Comparison of ENCODE assay signal across 20 mouse cellular contexts in the genomic region with DNA sequence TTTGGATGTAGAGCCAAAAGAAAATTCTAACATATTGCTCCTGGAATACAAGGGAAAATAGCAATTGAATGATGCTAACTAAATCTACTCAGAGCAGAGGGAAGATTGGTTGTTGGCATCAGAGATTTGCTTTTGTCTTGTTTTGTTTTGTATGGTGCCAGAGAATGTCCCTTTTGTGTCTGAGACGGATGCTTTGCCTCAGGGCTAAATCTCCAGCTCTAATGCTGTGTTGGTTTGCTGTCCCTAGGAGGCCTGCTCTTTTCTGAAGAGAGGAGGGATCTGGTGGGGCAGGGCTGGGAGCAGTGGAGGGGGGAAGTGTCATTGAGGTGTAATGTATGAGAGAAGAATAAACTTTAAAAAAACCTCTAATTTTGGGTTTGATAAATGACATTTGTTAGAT. TPM values are rescaled to one million over a fixed set of nuclear protein-coding genes. Genes with fewer than 3 reads are reported as not detected.
DNase-seq lines count a peak whose midpoint lies in the region; ATAC-seq and TF ChIP-seq lines count a peak whose summit lies in the region.
"Had no signal": no experiment of that assay in that cellular context is flagged by ENCODE, and none has a peak within 500 bp of the region (broad histone marks: within the 10 kb centered on the region; RNA-seq: fewer than 3 reads in every experiment).

No protein-coding gene starts in this region.

- no peak for TF ChIP-seq POLR2A in lung, adult 2 months (IDR thresholded peaks at IDR 0.05; ENCODE audit: borderline replicate concordance, extremely low read depth, low read depth, low read length)

- peaks cover 9% of the 10 kb centered on the region for H3K9me3 ChIP-seq in forebrain, embryonic 10.5 days
- H3K9me3 ChIP-seq in forebrain, embryonic 13.5 days (replicated peaks) = no peaks in the 10 kb centered on the region
- 0 out of 2 replicates have a peak, but pooled peaks cover 3% of the 10 kb centered on the region for H3K9me3 ChIP-seq in hindbrain, embryonic 14.5 days (ENCODE audit: control insufficient read depth, low read length)
- H3K9me3 ChIP-seq in midbrain, embryonic 15.5 days = no peaks in the 10 kb centered on the region
- H3K9me3 ChIP-seq: embryonic facial prominence, embryonic 12.5 days; heart, embryonic 10.5 days; stomach, embryonic 15.5 days had no signal

- 9% methylated on average over 1 of the region's 1 CpGs for WGBS in forebrain, embryonic 10.5 days
- 3% methylated on average over 1 of the region's 1 CpGs for WGBS in forebrain, embryonic 13.5 days
- 8% methylated on average over 1 of the region's 1 CpGs for WGBS in hindbrain, embryonic 14.5 days
- WGBS in midbrain, embryonic 15.5 days = 3% methylated on average over 1 of the region's 1 CpGs
- 68% methylated on average over 1 of the region's 1 CpGs for WGBS in lung, adult 2 months

- H3K27ac ChIP-seq in forebrain, embryonic 10.5 days = peak overlapping the region; percentile 69; the same call in 1 of the 2 replicates
- H3K27ac ChIP-seq in forebrain, embryonic 13.5 days = no peak overlapping the region
- H3K27ac ChIP-seq in hindbrain, embryonic 14.5 days = peak overlapping the region; percentile 49; the same call in 1 of the 2 replicates
- peak overlapping the region; percentile 27; the same call in 1 of the 2 replicates for H3K27ac ChIP-seq in midbrain, embryonic 15.5 days
- H3K27ac ChIP-seq: embryonic facial prominence, embryonic 12.5 days; heart, embryonic 10.5 days; kidney, postnatal 0 days; layer of hippocampus, adult 2 months; limb, embryonic 13.5 days; stomach, embryonic 15.5 days had no signal

- H3K4me3 ChIP-seq in forebrain, embryonic 10.5 days = no peak overlapping the region
- H3K4me3 ChIP-seq in forebrain, embryonic 13.5 days = no peak overlapping the region
- H3K4me3 ChIP-seq in hindbrain, embryonic 14.5 days (replicated peaks; ENCODE audit: low read length) = no peak overlapping the region
- no peak overlapping the region; the same call in 1 of the 2 replicates for H3K4me3 ChIP-seq in midbrain, embryonic 15.5 days
- H3K4me3 ChIP-seq in lung, adult 2 months (replicated peaks; ENCODE audit: extremely low read depth, low read depth, low read length) = no peak overlapping the region
- H3K4me3 ChIP-seq: embryonic facial prominence, embryonic 12.5 days; heart, embryonic 10.5 days; layer of hippocampus, adult 2 months; limb, embryonic 13.5 days; stomach, embryonic 15.5 days had no signal

- peaks cover 34% of the 10 kb centered on the region for H3K4me1 ChIP-seq in forebrain, embryonic 10.5 days
- peaks cover 20% of the 10 kb centered on the region for H3K4me1 ChIP-seq in forebrain, embryonic 13.5 days
- H3K4me1 ChIP-seq in hindbrain, embryonic 14.5 days (replicated peaks; ENCODE audit: control insufficient read depth, insufficient read depth, low read length) = peaks cover 15% of the 10 kb centered on the region
- H3K4me1 ChIP-seq in midbrain, embryonic 15.5 days = peaks cover 17% of the 10 kb centered on the region
- no peaks in the 10 kb centered on the region; the same call in 1 of the 2 replicates for H3K4me1 ChIP-seq in lung, adult 2 months (ENCODE audit: control insufficient read depth, insufficient read depth, low read length)
- H3K4me1 ChIP-seq: limb, embryonic 13.5 days; stomach, embryonic 15.5 days had no signal

- no peak overlapping the region for H3K9ac ChIP-seq in forebrain, embryonic 13.5 days
- peak overlapping the region; percentile 42 for H3K9ac ChIP-seq in hindbrain, embryonic 14.5 days
- H3K9ac ChIP-seq in midbrain, embryonic 15.5 days = no peak overlapping the region; the same call in 1 of the 2 replicates
- H3K9ac ChIP-seq: embryonic facial prominence, embryonic 12.5 days; limb, embryonic 13.5 days; stomach, embryonic 15.5 days had no signal

- peak; percentile 69; the same call in 1 of the 2 replicates for ATAC-seq in forebrain, embryonic 13.5 days
- ATAC-seq in hindbrain, embryonic 14.5 days (ENCODE audit: low FRiP score) = 0 out of 2 replicates have a peak, but pooled peaks have one; percentile 55
- peak; percentile 66; the same call in 1 of the 2 replicates for ATAC-seq in midbrain, embryonic 15.5 days (replicated peaks)
- ATAC-seq: CD4-positive, CD25-positive, alpha-beta regulatory T cell, adult 4 months; intestine, embryonic 16.5 days had no signal

- H3K36me3 ChIP-seq in forebrain, embryonic 10.5 days (replicated peaks) = peaks cover 10% of the 10 kb centered on the region
- H3K36me3 ChIP-seq in forebrain, embryonic 13.5 days (ENCODE audit: poor library complexity, severe bottlenecking) = no peaks in the 10 kb centered on the region
- H3K36me3 ChIP-seq in hindbrain, embryonic 14.5 days (replicated peaks; ENCODE audit: control insufficient read depth, insufficient read depth) = no peaks in the 10 kb centered on the region
- no peaks in the 10 kb centered on the region for H3K36me3 ChIP-seq in midbrain, embryonic 15.5 days (replicated peaks)
- H3K36me3 ChIP-seq: embryonic facial prominence, embryonic 12.5 days; limb, embryonic 13.5 days had no signal

- H3K27me3 ChIP-seq in forebrain, embryonic 10.5 days (ENCODE audit: poor library complexity, severe bottlenecking) = no peaks in the 10 kb centered on the region
- no peaks in the 10 kb centered on the region for H3K27me3 ChIP-seq in forebrain, embryonic 13.5 days
- no peaks in the 10 kb centered on the region for H3K27me3 ChIP-seq in hindbrain, embryonic 14.5 days (ENCODE audit: control insufficient read depth, insufficient read depth, low read length)
- H3K27me3 ChIP-seq in midbrain, embryonic 15.5 days (replicated peaks) = no peaks in the 10 kb centered on the region
- H3K27me3 ChIP-seq: embryonic facial prominence, embryonic 12.5 days; limb, embryonic 13.5 days; stomach, embryonic 15.5 days had no signal

- no peak for DNase-seq in forebrain, embryonic 10.5 days (ENCODE audit: extremely low spot score, low spot score)
- no peak for DNase-seq in hindbrain, embryonic 14.5 days (ENCODE audit: low spot score)
- DNase-seq in lung, postnatal 4 days = no peak
- no peak for DNase-seq in urinary bladder, adult 18-20 months (ENCODE audit: low spot score in 2 of 2)
- no peak for DNase-seq in lung, adult 2 months
- no peak for DNase-seq in adipocyte (ENCODE audit: low spot score)
- DNase-seq: adrenal gland, postnatal 25 days; cerebellum, adult 9-11 months; gastrocnemius, postnatal 25 days; heart, postnatal 14 days had no signal

- TF ChIP-seq CTCF in lung, adult 2 months (IDR thresholded peaks at IDR 0.05; ENCODE audit: insufficient read depth, low read length) = no peak

- H3K4me2 ChIP-seq in forebrain, embryonic 13.5 days = peak overlapping the region; percentile 41
- peak overlapping the region; percentile 39 for H3K4me2 ChIP-seq in hindbrain, embryonic 14.5 days (replicated peaks)
- H3K4me2 ChIP-seq in midbrain, embryonic 15.5 days = peak overlapping the region; percentile 42
- H3K4me2 ChIP-seq: embryonic facial prominence, embryonic 12.5 days; limb, embryonic 13.5 days; stomach, embryonic 15.5 days had no signal

RNA-seq across cellular contexts. Expression of gene Ptpn13, which starts 23.5 kb away (rescaled TPM):
- polyA plus RNA-seq in forebrain, embryonic 10.5 days (2016; fragmentation: Nextera tagmentation; extraction: Ambion mirVana) = 19.7 TPM in 2 replicates
- polyA plus RNA-seq in forebrain, embryonic 13.5 days (2015; fragmentation: Nextera tagmentation; extraction: Ambion mirVana) = 4.9 and 5.2 TPM in 2 replicates
- polyA plus RNA-seq in hindbrain, embryonic 14.5 days (2014; fragmentation: Nextera tagmentation; extraction: Ambion mirVana) = 6.8 and 7.8 TPM in 2 replicates
- polyA plus RNA-seq in midbrain, embryonic 15.5 days (2015; fragmentation: Nextera tagmentation; extraction: Ambion mirVana) = 5.8 and 5.9 TPM in 2 replicates
- 18.0 and 22.6 TPM in 2 replicates for polyA plus RNA-seq in lung, adult 2 months (2012; rRNA removed)
